Mouse (Mus musculus) midbrain, embryonic 15.5 days (tissue): Measurements from ENCODE around the gene Fbxo7. TPM values are rescaled to one million over a fixed set of nuclear protein-coding genes. Genes with fewer than 3 reads are reported as not detected.

Experiments
- ATAC-seq: fragments of 200-750 bp; cut with Nextera tagmentation; replicated peaks from 2 replicates; pipeline ENCODE4 v1.8.0; 2017; ENCODE audit warnings: moderate TSS enrichment
- H3K27ac ChIP-seq: fragments of 300-500 bp; sonication (generic); 2 replicates; pipeline ENCODE4 v1.5.1; 2015; ENCODE audit warnings: mild to moderate bottlenecking, inconsistent platforms
- H3K27me3 ChIP-seq: fragments of 300-500 bp; sonication (generic); replicated peaks from 2 replicates; pipeline ENCODE4 v1.6.1; 2015; ENCODE audit warnings: inconsistent platforms
- H3K36me3 ChIP-seq: fragments of 300-500 bp; sonication (generic); replicated peaks from 2 replicates; pipeline ENCODE4 v1.6.1; 2015; ENCODE audit warnings: inconsistent platforms
- H3K4me1 ChIP-seq: fragments of 300-500 bp; sonication (generic); 2 replicates; pipeline ENCODE4 v1.6.1; 2015; ENCODE audit warnings: inconsistent platforms
- H3K4me2 ChIP-seq: fragments of 300-500 bp; sonication (generic); 2 replicates; pipeline ENCODE4 v1.6.1; 2015; ENCODE audit warnings: inconsistent platforms, mild to moderate bottlenecking, moderate library complexity
- H3K4me3 ChIP-seq: fragments of 300-500 bp; sonication (generic); 2 replicates; pipeline ENCODE4 v1.5.1; 2015; ENCODE audit warnings: mild to moderate bottlenecking, inconsistent platforms
- H3K9ac ChIP-seq: fragments of 300-500 bp; sonication (generic); 2 replicates; pipeline ENCODE4 v1.6.1; 2015; ENCODE audit warnings: mild to moderate bottlenecking, inconsistent platforms
- H3K9me3 ChIP-seq: fragments of 300-500 bp; sonication (generic); 2 replicates; pipeline ENCODE4 v1.6.1; 2016; ENCODE audit warnings: inconsistent platforms
- WGBS: fragments of 180-500 bp; shearing (Covaris S2); methylation state at CpG from one replicate; pipeline ENCODE4 v1.1.7; 2015; ENCODE audit warnings: mixed read lengths; 5-methylcytosine and 5-hydroxymethylcytosine counted together
- polyA plus RNA-seq: library from polyadenylated mRNA; unstranded; fragments of >200 nt; fragmentation: Nextera tagmentation; extraction: Ambion mirVana; gene quantifications from 2 replicates; pipeline ENCODE4 v1.2.1, GENCODE M21; 2015

Gene Fbxo7
- polyA plus RNA-seq, 1 experiment from 2014 or later = 18.8 TPM

DNA sequence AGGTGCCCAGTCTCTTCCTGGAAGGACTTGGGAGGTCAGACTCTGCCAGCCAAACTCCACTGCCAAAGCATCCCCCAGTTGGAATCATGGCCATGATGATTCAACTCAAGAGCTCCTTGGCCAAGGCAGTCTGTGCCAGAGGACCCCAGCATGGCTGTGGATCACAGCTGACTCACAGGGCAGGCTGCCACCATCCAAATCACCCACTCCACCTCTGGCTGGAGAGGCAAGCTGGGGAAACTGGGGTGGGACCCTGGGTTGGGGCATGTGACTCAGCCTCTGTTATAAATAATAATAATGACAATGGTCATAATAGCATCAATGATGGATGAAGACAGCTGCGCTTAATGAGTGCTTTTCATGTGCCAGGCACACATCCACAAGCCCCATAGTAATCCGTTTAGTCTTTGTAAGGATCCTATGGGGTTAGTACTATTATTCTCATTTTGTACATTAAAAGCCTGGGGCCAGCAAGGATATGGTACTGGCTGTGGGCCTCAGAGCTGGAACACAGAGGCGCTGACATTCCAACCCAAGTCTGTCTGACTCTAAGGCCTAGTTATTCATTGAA, 78.6 kb downstream of the Fbxo7 start:
- 69% methylated on average over 3 of the region's 3 CpGs for WGBS
- ATAC-seq = 0 out of 2 replicates have a peak, but pooled peaks have one; percentile 11
- Histone ChIP-seq H3K27ac (no peak overlapping the region), H3K36me3 (no peaks in the 10 kb centered on the region), H3K9me3 (no peaks in the 10 kb centered on the region), H3K27me3 (no peaks in the 10 kb centered on the region), H3K4me1 (no peaks in the 10 kb centered on the region), H3K9ac (no peak overlapping the region), H3K4me2 (no peak overlapping the region), H3K4me3 (no peak overlapping the region)

Other genes with a start within 250 kb of the Fbxo7 start
- 67.7 and 68.2 TPM in 2 replicates for gene Pwp1, start 192.5 kb upstream of the Fbxo7 start, polyA plus RNA-seq
- 22.7 and 24.5 TPM in 2 replicates for gene Prdm4, start 104.8 kb upstream of the Fbxo7 start, polyA plus RNA-seq
- 1.2 and 1.7 TPM in 2 replicates for gene Ascl4, start 94.3 kb upstream of the Fbxo7 start, polyA plus RNA-seq
- 184 and 187 TPM in 2 replicates for gene Rtcb, start 64.1 kb upstream of the Fbxo7 start, polyA plus RNA-seq
- 0.11 TPM in 1 of 2 replicates, not detected in the other for gene Bpifc, start 10.1 kb upstream of the Fbxo7 start, polyA plus RNA-seq